Mouse (Mus musculus): ENCODE data around the gene Snx15. TPM values are rescaled to one million over a fixed set of nuclear protein-coding genes. Genes with fewer than 3 reads are reported as not detected.
A peak's percentile ranks its signal among the peaks of the same experiment; 100 is the strongest.

Snx15 gene
- total and polyA plus RNA-seq, 3 experiments: 15.3 to 15.7 (median 15.6) TPM

- Histone ChIP-seq H3K9ac (ENCODE audit: insufficient read depth, low read depth) (peak overlapping the region; percentile 74), H3K4me2 (ENCODE audit: insufficient read depth, low read depth, poor library complexity, severe bottlenecking) (peak overlapping the region; percentile 70), H3K4me3 (replicated peaks in 1 of 3; ENCODE audit: low read depth in 2 of 3, low read length in 2 of 3, poor library complexity in 1 of 3) (peak overlapping the region; percentile 78 to 90 (median 84)), H3K27me3 (replicated peaks) (no peaks in the 10 kb centered on the region), H3K4me1 (ENCODE audit: control insufficient read depth in 1 of 2, insufficient read depth in 2 of 2) (peaks cover 11 to 43% of the 10 kb centered on the region in 2 experiments; a peak in 3 of 4 replicates), H3K27ac (ENCODE audit: insufficient read depth, low read depth) (peak overlapping the region; percentile 94), H3K9me3 (replicated peaks; ENCODE audit: low read length) (no peaks in the 10 kb centered on the region), H3K79me2 (replicated peaks; ENCODE audit: control insufficient read depth, extremely low read depth, insufficient read depth, poor library complexity, severe bottlenecking) (peaks cover 14% of the 10 kb centered on the region), H3K36me3 (replicated peaks in 1 of 2; ENCODE audit: control insufficient read depth in 1 of 2, insufficient read depth in 1 of 2, low read length in 1 of 2) (peaks cover 36 to 72% of the 10 kb centered on the region in 2 experiments)
- no peak for TF ChIP-seq POLR2AphosphoS2 (IDR thresholded peaks at IDR 0.05; ENCODE audit: low read depth, low read length)
- 0 out of 2 replicates have a peak, but pooled peaks have one; percentile 15 for TF ChIP-seq ELF1 (IDR thresholded peaks at IDR 0.05; ENCODE audit: low read depth, low read length)
- TF ChIP-seq ETS1 (conservative IDR thresholded peaks at IDR 0.05; ENCODE audit: low read depth, low read length): no peak
- no peak for TF ChIP-seq JUN (IDR thresholded peaks at IDR 0.05; ENCODE audit: insufficient read depth, low read depth, low read length)
- dilution Hi-C loops (cut with MboI; ENCODE audit: extremely low pct_ligation_motif_present, extremely low pct_unique_long_range_greater_than_20kb, low sequenced_read_pairs) (no loop called here), in situ Hi-C loops (cut with MboI; ENCODE audit: low pct_ligation_motif_present, low pct_unique_long_range_greater_than_20kb, low sequenced_read_pairs) (no loop called here)
- DNase-seq (ENCODE audit: extremely low read depth): no peak
Observed at GRCm38 (mm10) chr19:6117346-6117985, 10.6 kb downstream of the Snx15 start.

GRCm38 (mm10) chr19:6116113-6116850 is 11.8 kb downstream of the Snx15 start:
- Histone ChIP-seq H3K9ac (ENCODE audit: insufficient read depth, low read depth) (peak overlapping the region; percentile 74; the same call in 1 of the 2 replicates), H3K4me1 (ENCODE audit: control insufficient read depth in 1 of 2, insufficient read depth in 2 of 2) (peaks cover 11 to 46% of the 10 kb centered on the region in 2 experiments; a peak in 3 of 4 replicates), H3K4me3 (replicated peaks in 1 of 3; ENCODE audit: low read depth in 2 of 3, low read length in 2 of 3, poor library complexity in 1 of 3) (no peak overlapping the region), H3K27ac (ENCODE audit: insufficient read depth, low read depth) (no peak overlapping the region), H3K9me3 (replicated peaks; ENCODE audit: low read length) (no peaks in the 10 kb centered on the region), H3K79me2 (replicated peaks; ENCODE audit: control insufficient read depth, extremely low read depth, insufficient read depth, poor library complexity, severe bottlenecking) (peaks cover 14% of the 10 kb centered on the region), H3K4me2 (ENCODE audit: insufficient read depth, low read depth, poor library complexity, severe bottlenecking) (peak overlapping the region; percentile 70; the same call in 1 of the 2 replicates), H3K27me3 (replicated peaks) (no peaks in the 10 kb centered on the region), H3K36me3 (replicated peaks in 1 of 2; ENCODE audit: control insufficient read depth in 1 of 2, insufficient read depth in 1 of 2, low read length in 1 of 2) (peaks cover 32 to 72% of the 10 kb centered on the region in 2 experiments)
- no peak for DNase-seq (ENCODE audit: extremely low read depth)
- dilution Hi-C loops (cut with MboI; ENCODE audit: extremely low pct_ligation_motif_present, extremely low pct_unique_long_range_greater_than_20kb, low sequenced_read_pairs): no loop called here
- TF ChIP-seq USF2 (conservative IDR thresholded peaks at IDR 0.05; ENCODE audit: low read depth, low read length): no peak
- no peak for TF ChIP-seq JUN (IDR thresholded peaks at IDR 0.05; ENCODE audit: insufficient read depth, low read depth, low read length)
- no peak for TF ChIP-seq NELFE (IDR thresholded peaks at IDR 0.05; ENCODE audit: low read depth, low read length)
- TF ChIP-seq RCOR1 (conservative IDR thresholded peaks at IDR 0.05; ENCODE audit: low read depth, low read length): no peak
- TF ChIP-seq CHD2 (IDR thresholded peaks at IDR 0.05; ENCODE audit: low read length): no peak
- no peak for TF ChIP-seq TBP (conservative IDR thresholded peaks at IDR 0.05; ENCODE audit: low read depth, low read length)
- no peak for TF ChIP-seq TCF12 (IDR thresholded peaks at IDR 0.05; ENCODE audit: low read depth, low read length)
- no peak for TF ChIP-seq RAD21 (IDR thresholded peaks at IDR 0.05; ENCODE audit: low read depth, low read length)
- TF ChIP-seq ELF1 (IDR thresholded peaks at IDR 0.05; ENCODE audit: low read depth, low read length): no peak
- TF ChIP-seq SMC3 (IDR thresholded peaks at IDR 0.05; ENCODE audit: low read depth, low read length): no peak
- no peak for TF ChIP-seq CHD1 (IDR thresholded peaks at IDR 0.05; ENCODE audit: low read depth, low read length)
- TF ChIP-seq MYC (IDR thresholded peaks at IDR 0.05; ENCODE audit: low read depth, low read length): no peak
- TF ChIP-seq POLR2A (IDR thresholded peaks at IDR 0.05; ENCODE audit: low read depth, low read length): no peak
- no peak for TF ChIP-seq GABPA (IDR thresholded peaks at IDR 0.05; ENCODE audit: insufficient replicate concordance, low read depth, low read length)
- TF ChIP-seq MAX (IDR thresholded peaks at IDR 0.05; ENCODE audit: low read length): no peak
- no peak for TF ChIP-seq UBTF (IDR thresholded peaks at IDR 0.05; ENCODE audit: low read depth, low read length)
- no peak for TF ChIP-seq ZNF384 (IDR thresholded peaks at IDR 0.05; ENCODE audit: low read depth, low read length)
- no peak for TF ChIP-seq MXI1 (IDR thresholded peaks at IDR 0.05; ENCODE audit: low read depth, low read length)
- in situ Hi-C loops (cut with MboI; ENCODE audit: low pct_ligation_motif_present, low pct_unique_long_range_greater_than_20kb, low sequenced_read_pairs): no loop called here

Data from CH12.LX (cell line).